ENCODE assay signal across 17 mouse cellular contexts in the genomic region with DNA sequence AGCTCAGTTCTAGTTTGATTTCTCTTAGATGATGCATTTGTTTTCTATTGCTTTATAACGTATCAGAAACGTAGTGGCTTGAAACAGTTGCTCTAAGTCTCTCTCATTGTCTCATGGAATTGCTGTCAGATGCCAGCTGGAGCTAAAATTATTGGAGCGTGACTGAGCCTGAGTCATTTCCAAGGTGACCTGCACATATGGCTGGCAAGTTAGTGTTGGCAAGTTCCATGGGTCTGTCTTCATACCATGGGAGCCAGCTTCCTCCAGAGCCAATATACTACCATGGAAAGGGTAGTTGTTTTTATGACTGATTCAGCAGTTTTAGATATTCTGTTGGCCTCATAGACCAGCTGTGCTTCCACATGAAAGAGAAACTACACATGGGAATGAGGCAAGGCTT. TPM values are rescaled to one million over a fixed set of nuclear protein-coding genes. Genes with fewer than 3 reads are reported as not detected.
DNase-seq lines count a peak whose midpoint lies in the region; ATAC-seq lines count a peak whose summit lies in the region.
"Had no signal": no experiment of that assay in that cellular context is flagged by ENCODE, and none has a peak within 500 bp of the region (broad histone marks: within the 10 kb centered on the region; RNA-seq: fewer than 3 reads in every experiment).

No protein-coding gene starts in this region.

- no peaks in the 10 kb centered on the region for H3K4me1 ChIP-seq in hindbrain, embryonic 15.5 days (replicated peaks)
- no peaks in the 10 kb centered on the region for H3K4me1 ChIP-seq in hindbrain, embryonic 14.5 days (replicated peaks; ENCODE audit: control insufficient read depth, insufficient read depth, low read length)
- H3K4me1 ChIP-seq: hindbrain, embryonic 13.5 days; limb, embryonic 12.5 days had no signal

- 80% methylated on average over 3 of the region's 3 CpGs for WGBS in hindbrain, embryonic 15.5 days
- WGBS in hindbrain, embryonic 14.5 days, result 86% methylated on average over 3 of the region's 3 CpGs

- no peak overlapping the region for H3K4me2 ChIP-seq in hindbrain, embryonic 15.5 days
- no peak overlapping the region for H3K4me2 ChIP-seq in hindbrain, embryonic 14.5 days (replicated peaks)
- H3K4me2 ChIP-seq: hindbrain, embryonic 13.5 days; limb, embryonic 12.5 days had no signal

- peak; percentile 25 for DNase-seq in adrenal gland, postnatal 14 days
- no peak for DNase-seq in adrenal gland, postnatal 36 days
- no peak for DNase-seq in hindbrain, embryonic 14.5 days (ENCODE audit: low spot score)
- peak; percentile 28 for DNase-seq in adipocyte (ENCODE audit: low spot score)
- DNase-seq in cerebellum, postnatal 10 days, result peak; percentile 85 to 90
- DNase-seq in right cerebral cortex, adult 18-20 months, result no peak
- no peak for DNase-seq in lung, postnatal 4 days
- DNase-seq: B cell, adult 2 months; lung, adult 2 months; thymus, adult 18-20 months had no signal

- H3K36me3 ChIP-seq in hindbrain, embryonic 15.5 days, result no peaks in the 10 kb centered on the region
- H3K36me3 ChIP-seq in hindbrain, embryonic 14.5 days (replicated peaks; ENCODE audit: control insufficient read depth, insufficient read depth), result no peaks in the 10 kb centered on the region
- H3K36me3 ChIP-seq: hindbrain, embryonic 13.5 days; limb, embryonic 12.5 days had no signal

- H3K9me3 ChIP-seq in hindbrain, embryonic 15.5 days, result no peaks in the 10 kb centered on the region
- H3K9me3 ChIP-seq in hindbrain, embryonic 14.5 days (ENCODE audit: control insufficient read depth, low read length), result no peaks in the 10 kb centered on the region
- H3K9me3 ChIP-seq: G1E; hindbrain, embryonic 13.5 days had no signal

- H3K27ac ChIP-seq in hindbrain, embryonic 15.5 days (replicated peaks), result no peak overlapping the region
- no peak overlapping the region for H3K27ac ChIP-seq in hindbrain, embryonic 14.5 days
- H3K27ac ChIP-seq: hindbrain, embryonic 13.5 days; kidney, postnatal 0 days; limb, embryonic 12.5 days had no signal

- no peaks in the 10 kb centered on the region for H3K27me3 ChIP-seq in hindbrain, embryonic 15.5 days
- no peaks in the 10 kb centered on the region for H3K27me3 ChIP-seq in hindbrain, embryonic 14.5 days (ENCODE audit: control insufficient read depth, insufficient read depth, low read length)
- H3K27me3 ChIP-seq: hindbrain, embryonic 13.5 days; limb, embryonic 12.5 days had no signal

- peak; percentile 34; the same call in 1 of the 2 replicates for ATAC-seq in hindbrain, embryonic 15.5 days (ENCODE audit: low FRiP score, low read depth)
- ATAC-seq in hindbrain, embryonic 14.5 days (ENCODE audit: low FRiP score), result no peak
- ATAC-seq: activated CD4-positive, CD25-positive, alpha-beta regulatory T cell, adult 4 months had no signal

- no peak overlapping the region for H3K9ac ChIP-seq in hindbrain, embryonic 15.5 days
- no peak overlapping the region for H3K9ac ChIP-seq in hindbrain, embryonic 14.5 days
- H3K9ac ChIP-seq: hindbrain, embryonic 13.5 days; limb, embryonic 12.5 days had no signal

- no peak overlapping the region for H3K4me3 ChIP-seq in hindbrain, embryonic 15.5 days
- H3K4me3 ChIP-seq in hindbrain, embryonic 14.5 days (replicated peaks; ENCODE audit: low read length), result no peak overlapping the region
- H3K4me3 ChIP-seq: erythroblast, embryonic 14.5 days; hindbrain, embryonic 13.5 days; limb, embryonic 12.5 days had no signal

RNA-seq across cellular contexts. Expression of a gene that starts 9.3 kb away (rescaled TPM):
- 28.5 and 34.1 TPM in 2 replicates for total RNA-seq in adrenal gland, postnatal 14 days (2021)
- total RNA-seq in adrenal gland, postnatal 36 days (2021), result 10 to 100 TPM; 20.0 to 20.3 TPM
- polyA plus RNA-seq in hindbrain, embryonic 15.5 days (2015; fragmentation: Nextera tagmentation; extraction: Ambion mirVana), result 5.0 and 6.8 TPM in 2 replicates
- polyA plus RNA-seq in hindbrain, embryonic 14.5 days (2014; fragmentation: Nextera tagmentation; extraction: Ambion mirVana), result 7.4 and 8.6 TPM in 2 replicates

Comparison
In these comparisons a context has a peak if more than half of its experiments do, and no peak if none do; other contexts are left out.
1. DNase-seq: peak in adrenal gland, postnatal 14 days (single experiment), adipocyte (single experiment) and cerebellum, postnatal 10 days (2 of 2); none in adrenal gland, postnatal 36 days (0 of 2), hindbrain, embryonic 14.5 days (single experiment), right cerebral cortex, adult 18-20 months (single experiment) and lung, postnatal 4 days (0 of 2).